Mouse (Mus musculus) spleen, adult 2 months (tissue): ENCODE measurements around the gene Ccdc87.
"Not testable (repeated sequence)": the region's sequence is repeated elsewhere in the genome, so short reads cannot be mapped to it uniquely, and the experiment has no call there.

Experiments used
- CTCF ChIP-seq: fragments of 200-500 bp; IDR thresholded peaks from 2 replicates; pipeline ENCODE4 v1.5.1; 2011; ENCODE audit warnings: mild to moderate bottlenecking, inconsistent platforms; ENCODE audit not compliant: insufficient read depth, insufficient read length, insufficient replicate concordance; ENCODE audit errors: extremely low read depth
- POLR2A ChIP-seq: fragments of 200-500 bp; IDR thresholded peaks from 2 replicates; pipeline ENCODE4 v1.6.1; 2011; ENCODE audit warnings: low read depth, low read length, inconsistent platforms

GRCm38 (mm10) chr19:4812334-4812949, 26.7 kb upstream of the Ccdc87 start:
- TF ChIP-seq CTCF, POLR2A: not testable (repeated sequence)
